Mouse (Mus musculus) lung, postnatal 0 days (tissue): ENCODE data around the gene Gucd1.

Source experiments
- CTCF ChIP-seq: IDR thresholded peaks from 2 replicates; pipeline ENCODE4 v1.5.1; 2016; ENCODE audit warnings: antibody characterized with exemption, mild to moderate bottlenecking
- EP300 ChIP-seq: IDR thresholded peaks from 2 replicates; pipeline ENCODE4 v1.6.1; 2016; ENCODE audit warnings: antibody characterized with exemption, mild to moderate bottlenecking, control low read depth

GRCm38 (mm10) chr10:75355341-75355740 lies 162.4 kb downstream of the Gucd1 start:
- no peak for TF ChIP-seq CTCF
- TF ChIP-seq EP300: no peak
